ENCODE assay signal across 1 mouse cellular context in genomic region chr11:34001938-34002592, GRCm38 (mm10).
TF ChIP-seq lines count a peak whose summit lies in the region.

No protein-coding gene starts in this region.

TF ChIP-seq in CH12.LX, 34 proteins besides CTCF, POLR2A, EP300 and RAD21 (continued from another document):
- peak; percentile 13; the same call in 1 of the 2 replicates for TF ChIP-seq NRF1 (IDR thresholded peaks at IDR 0.05; ENCODE audit: low read depth, low read length)
- TF ChIP-seq USF2 (conservative IDR thresholded peaks at IDR 0.05; ENCODE audit: low read depth, low read length): no peak
- TF ChIP-seq ZNF384 (IDR thresholded peaks at IDR 0.05; ENCODE audit: low read depth, low read length): no peak
- TF ChIP-seq ZMIZ1 (IDR thresholded peaks at IDR 0.05; ENCODE audit: low read depth, low read length): no peak
- no peak for TF ChIP-seq KAT2A (IDR thresholded peaks at IDR 0.05; ENCODE audit: insufficient replicate concordance, low read length)
- no peak for TF ChIP-seq USF1 (IDR thresholded peaks at IDR 0.05; ENCODE audit: low read depth, low read length)
- TF ChIP-seq ETS1 (conservative IDR thresholded peaks at IDR 0.05; ENCODE audit: low read depth, low read length): no peak
- peak; percentile 97 for TF ChIP-seq SMC3 (IDR thresholded peaks at IDR 0.05; ENCODE audit: low read depth, low read length)
- TF ChIP-seq CHD2 (IDR thresholded peaks at IDR 0.05; ENCODE audit: low read length): no peak
- TF ChIP-seq MYC (IDR thresholded peaks at IDR 0.05; ENCODE audit: low read depth, low read length): 0 out of 2 replicates have a peak, but pooled peaks have one; percentile 48
- TF ChIP-seq SIN3A (IDR thresholded peaks at IDR 0.05; ENCODE audit: low read length): no peak
- no peak; the same call in 1 of the 2 replicates for TF ChIP-seq JUND (conservative IDR thresholded peaks at IDR 0.05; ENCODE audit: low read depth, low read length)
- TF ChIP-seq RCOR1 (conservative IDR thresholded peaks at IDR 0.05; ENCODE audit: low read depth, low read length): no peak
TF ChIP-seq in CH12.LX: peak in this region for 9.
